Mouse (Mus musculus) brain, embryonic 14.5 days (tissue): Measurements from ENCODE around the gene Vti1b.

Source experiments
- CTCF ChIP-seq: fragments of 200-500 bp; IDR thresholded peaks from 2 replicates; pipeline ENCODE4 v1.5.1; 2012; ENCODE audit warnings: inconsistent platforms, mild to moderate bottlenecking, moderate library complexity, borderline replicate concordance; ENCODE audit not compliant: insufficient read depth, insufficient read length; ENCODE audit errors: extremely low read depth
- POLR2A ChIP-seq: fragments of 200-500 bp; IDR thresholded peaks from 2 replicates; pipeline ENCODE4 v1.6.1; 2012; ENCODE audit warnings: mild to moderate bottlenecking, inconsistent platforms, borderline replicate concordance; ENCODE audit not compliant: poor library complexity, insufficient read depth, insufficient read length, severe bottlenecking; ENCODE audit errors: extremely low read depth

GRCm38 (mm10) chr12:79190931-79191673, 18.6 kb upstream of the Vti1b start:
- TF ChIP-seq CTCF, result peak; percentile 17; the same call in 1 of the 2 replicates
- TF ChIP-seq POLR2A, result no peak
